Mouse (Mus musculus): ENCODE data around the gene Nell2. TPM values are rescaled to one million over a fixed set of nuclear protein-coding genes. Genes with fewer than 3 reads are reported as not detected.

The Nell2 gene
- total and polyA plus RNA-seq, 3 experiments: 0.30 to 6.9 (median 2.0) TPM

- DNase-seq: no peak
Measured at GRCm38 (mm10) chr15:95473976-95474375, 54.4 kb downstream of the Nell2 start.

GRCm38 (mm10) chr15:95467195-95467594 lies 61.2 kb downstream of the Nell2 start:
- no peak for DNase-seq

GRCm38 (mm10) chr15:95460041-95460566 lies 68.3 kb downstream of the Nell2 start:
- no peak for DNase-seq

- no peak for DNase-seq
Measured at GRCm38 (mm10) chr15:95444586-95444985, 83.8 kb downstream of the Nell2 start.

GRCm38 (mm10) chr15:95437740-95438139 lies 90.6 kb downstream of the Nell2 start:
- no peak for DNase-seq

GRCm38 (mm10) chr15:95436261-95436660 lies 92.1 kb downstream of the Nell2 start:
- DNase-seq: no peak

- DNase-seq: no peak
Measured at GRCm38 (mm10) chr15:95431156-95431799, 97.1 kb downstream of the Nell2 start.

- DNase-seq: no peak
Measured at GRCm38 (mm10) chr15:95430000-95430399, 98.4 kb downstream of the Nell2 start.

GRCm38 (mm10) chr15:95428003-95428663 lies 100.2 kb downstream of the Nell2 start:
- no peak for DNase-seq

GRCm38 (mm10) chr15:95425085-95425484 lies 103.3 kb downstream of the Nell2 start:
- no peak for DNase-seq

- no peak for DNase-seq
Measured at GRCm38 (mm10) chr15:95422226-95422950, 106.0 kb downstream of the Nell2 start.

GRCm38 (mm10) chr15:95418641-95419040 lies 109.7 kb downstream of the Nell2 start:
- DNase-seq: no peak

GRCm38 (mm10) chr15:95411949-95412741 lies 116.2 kb downstream of the Nell2 start:
- DNase-seq: no peak

- no peak for DNase-seq
Measured at GRCm38 (mm10) chr15:95410213-95410843, 118.0 kb downstream of the Nell2 start.

GRCm38 (mm10) chr15:95390347-95390746 lies 138.0 kb downstream of the Nell2 start:
- no peak for DNase-seq

- no peak for DNase-seq
Measured at GRCm38 (mm10) chr15:95388950-95389349, 139.4 kb downstream of the Nell2 start.

GRCm38 (mm10) chr15:95380859-95381258 lies 147.5 kb downstream of the Nell2 start:
- DNase-seq: no peak

GRCm38 (mm10) chr15:95370720-95371395 lies 157.5 kb downstream of the Nell2 start:
- peak; percentile 85 for DNase-seq

- no peak for DNase-seq
Measured at GRCm38 (mm10) chr15:95368185-95368584, 160.2 kb downstream of the Nell2 start.

GRCm38 (mm10) chr15:95366506-95366905 lies 161.9 kb downstream of the Nell2 start:
- no peak for DNase-seq

GRCm38 (mm10) chr15:95354806-95355205 lies 173.6 kb downstream of the Nell2 start:
- DNase-seq: peak; percentile 46

All from adrenal gland, adult 2 months (tissue).